Mouse (Mus musculus) 416B (cell line): ENCODE measurements at regions not wholly inside any gene's neighbourhood (a gene's known extent, or its start where the extent isn't known, plus 50 kb on each side); places are given as distances from the start of the nearest gene placed in this dataset.

Source experiments
- DNase-seq: peaks from one replicate; pipeline ENCODE4 v3.0.0; 2011; ENCODE audit warnings: low read depth

DNA sequence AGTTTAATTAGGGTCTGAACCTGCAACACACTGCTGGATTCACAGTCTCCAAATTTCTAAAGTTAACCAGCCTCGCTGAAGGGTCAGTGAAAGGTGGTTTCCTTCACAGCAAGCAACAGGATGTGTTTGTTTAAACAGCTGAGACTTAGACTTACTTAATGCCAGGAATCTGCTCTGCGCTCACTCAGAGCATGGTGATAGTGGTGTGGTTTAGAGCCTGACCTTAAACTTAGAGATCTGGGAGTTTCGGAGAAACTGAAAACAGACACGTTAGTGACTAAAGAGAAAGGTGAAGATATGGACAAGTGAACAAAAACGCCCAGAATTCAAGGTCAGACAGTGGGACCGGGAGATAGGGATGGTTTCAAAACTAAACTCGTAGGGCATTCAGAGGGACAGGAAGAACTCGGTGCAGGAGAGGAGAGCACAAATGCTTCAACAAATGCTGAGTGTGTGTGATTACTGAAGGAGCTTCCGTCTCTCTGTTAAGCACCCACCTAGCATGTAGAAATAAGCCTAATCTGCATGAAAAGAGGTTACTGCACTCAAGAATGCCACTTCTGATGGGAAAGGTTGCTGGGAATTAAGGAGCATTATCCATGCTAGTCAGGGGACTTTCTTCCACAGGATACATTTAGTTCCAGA, 97.2 kb upstream of the Ifngr1 start:
- peak; percentile 92 for DNase-seq

DNA sequence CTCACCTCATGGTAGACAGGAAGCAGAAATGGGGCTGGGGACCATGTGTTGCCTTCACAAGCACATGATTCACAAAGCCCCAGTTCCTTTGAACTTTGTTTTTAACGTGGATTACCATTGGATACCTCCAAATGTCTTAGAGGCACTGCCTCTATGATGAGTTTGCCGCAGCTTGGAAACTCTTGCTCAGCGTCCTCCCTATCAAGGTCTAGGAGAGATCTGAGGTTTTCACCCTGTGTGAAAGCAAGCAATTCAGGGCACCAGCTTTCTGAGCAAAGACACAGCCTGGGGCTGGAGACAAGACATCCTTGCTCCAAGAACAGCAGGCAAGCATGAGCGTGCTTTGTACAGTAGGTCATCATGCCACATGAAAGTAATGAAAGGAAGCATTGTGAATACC, 93.6 kb upstream of the Ifngr1 start:
- no peak for DNase-seq

DNA sequence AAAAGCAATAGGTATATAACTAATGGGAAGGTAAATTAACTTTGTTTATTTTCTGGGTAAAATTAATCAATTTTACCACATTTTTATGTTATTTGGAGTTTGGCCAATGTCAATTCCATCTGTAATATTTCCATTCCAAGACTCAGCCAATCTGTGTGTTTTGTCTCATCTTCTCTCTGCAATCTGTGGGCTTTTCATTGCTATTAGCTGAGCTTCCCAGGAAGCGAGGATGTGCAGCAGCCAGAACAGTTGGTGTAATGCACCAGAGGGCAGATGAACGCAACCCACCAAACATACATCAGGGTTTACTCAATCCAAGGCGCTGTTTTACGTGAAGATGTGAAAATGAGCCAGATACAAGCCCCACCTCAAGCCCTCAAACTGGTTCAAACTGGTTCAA, 88.9 kb upstream of the Ifngr1 start:
- no peak for DNase-seq

DNA sequence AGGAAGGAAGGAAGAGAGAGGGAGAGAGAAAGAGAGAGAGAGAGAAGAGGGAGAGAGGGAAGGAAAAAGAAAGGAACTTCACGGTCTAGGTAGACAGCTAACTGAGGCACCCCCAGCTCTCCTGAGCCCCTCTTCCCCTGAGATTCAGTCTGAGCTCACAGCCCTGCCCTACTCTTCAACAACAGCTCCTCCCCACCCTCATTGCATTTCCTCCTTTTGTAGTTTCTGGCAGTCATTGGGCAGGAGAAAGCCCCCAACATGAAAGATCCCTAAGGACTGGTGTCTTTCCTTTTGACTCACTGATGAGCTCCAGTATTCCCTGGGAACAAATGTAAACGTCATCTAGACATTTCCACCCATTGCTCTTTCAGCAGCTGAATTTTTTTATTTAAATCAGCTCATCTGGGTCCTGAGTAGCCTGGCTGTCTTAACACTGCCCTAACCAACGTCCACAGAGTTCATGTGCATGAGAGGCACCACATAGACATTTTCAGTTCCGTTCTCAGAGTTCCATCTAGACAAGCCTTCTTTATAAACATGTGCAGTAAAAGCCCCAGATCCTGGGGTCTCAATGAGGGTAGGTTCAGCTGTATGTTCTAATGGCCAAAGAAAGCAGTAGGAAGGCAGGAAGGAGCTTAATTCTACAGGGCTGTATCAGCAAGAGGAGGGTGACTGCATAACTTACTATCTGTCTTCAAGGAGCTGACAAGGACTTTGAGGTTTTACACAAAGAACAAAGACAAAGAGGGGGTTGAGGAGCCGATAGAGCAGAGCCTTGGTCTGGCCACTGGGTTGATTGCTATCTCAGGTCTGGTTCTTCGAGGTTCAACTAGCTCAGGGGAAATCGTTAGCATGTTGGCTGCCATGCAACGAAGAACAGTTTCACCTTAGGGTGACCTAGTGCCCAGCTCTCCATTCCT, 87.6 kb upstream of the Ifngr1 start:
- peak; percentile 23 for DNase-seq

DNA sequence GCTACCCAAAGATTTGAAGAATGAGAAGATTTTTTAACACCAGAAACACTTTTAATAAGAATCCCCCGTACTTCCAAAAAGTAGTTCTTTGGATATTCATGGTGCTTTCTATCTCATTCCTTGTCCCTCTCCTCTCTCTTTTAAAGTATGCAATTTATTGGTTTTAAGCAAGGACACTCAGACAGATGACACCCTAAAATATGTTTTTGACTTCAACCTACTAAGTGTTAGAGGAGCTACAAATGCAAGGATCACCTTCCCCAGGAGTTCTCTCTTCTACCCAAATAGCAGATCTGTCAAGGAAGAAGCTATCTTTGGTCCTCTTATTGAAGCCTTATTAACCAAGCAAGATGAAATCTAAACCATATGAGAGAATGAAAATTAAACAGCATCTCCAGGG, 86.6 kb upstream of the Ifngr1 start:
- DNase-seq, result no peak

DNA sequence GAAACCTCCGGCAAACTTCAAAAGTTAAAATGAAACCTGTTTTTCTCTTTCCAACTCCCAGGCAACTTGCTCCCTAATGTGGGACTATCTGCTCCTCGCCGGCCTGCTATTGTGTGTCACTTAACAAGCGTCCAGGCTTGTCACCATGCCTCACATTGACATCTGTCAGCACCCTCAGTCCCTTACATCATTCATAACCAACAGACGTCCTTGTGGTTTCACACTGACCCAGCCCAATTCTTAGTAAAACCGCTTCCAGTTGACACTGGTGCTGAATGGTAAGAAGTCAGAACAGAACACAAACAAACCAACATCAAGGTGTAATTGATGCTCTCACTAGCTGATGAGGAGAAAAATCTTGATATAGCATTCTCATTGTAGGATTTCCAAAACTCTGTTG, 85.8 kb upstream of the Ifngr1 start:
- DNase-seq, result peak; percentile 71

DNA sequence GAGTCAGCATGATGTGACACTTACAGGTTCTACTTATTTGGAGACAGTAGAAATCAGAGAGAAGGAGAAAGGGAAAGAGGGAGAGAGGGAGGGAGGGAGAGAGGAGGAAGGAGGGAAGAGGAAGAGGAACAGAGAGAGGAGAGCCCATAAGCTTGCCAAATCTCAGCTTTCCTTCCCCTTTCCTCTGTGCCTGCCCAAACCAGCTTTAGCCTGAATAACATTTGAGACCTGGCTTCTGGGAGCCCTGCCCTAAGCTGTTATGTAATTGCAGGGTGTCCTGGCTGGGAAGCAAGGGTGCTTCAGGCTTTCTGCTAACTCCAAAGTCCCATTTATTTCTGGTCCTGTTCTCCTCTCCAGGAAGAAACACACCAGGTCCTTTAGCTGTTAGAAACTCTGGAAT, 85.3 kb upstream of the Ifngr1 start:
- peak; percentile 35 for DNase-seq

DNA sequence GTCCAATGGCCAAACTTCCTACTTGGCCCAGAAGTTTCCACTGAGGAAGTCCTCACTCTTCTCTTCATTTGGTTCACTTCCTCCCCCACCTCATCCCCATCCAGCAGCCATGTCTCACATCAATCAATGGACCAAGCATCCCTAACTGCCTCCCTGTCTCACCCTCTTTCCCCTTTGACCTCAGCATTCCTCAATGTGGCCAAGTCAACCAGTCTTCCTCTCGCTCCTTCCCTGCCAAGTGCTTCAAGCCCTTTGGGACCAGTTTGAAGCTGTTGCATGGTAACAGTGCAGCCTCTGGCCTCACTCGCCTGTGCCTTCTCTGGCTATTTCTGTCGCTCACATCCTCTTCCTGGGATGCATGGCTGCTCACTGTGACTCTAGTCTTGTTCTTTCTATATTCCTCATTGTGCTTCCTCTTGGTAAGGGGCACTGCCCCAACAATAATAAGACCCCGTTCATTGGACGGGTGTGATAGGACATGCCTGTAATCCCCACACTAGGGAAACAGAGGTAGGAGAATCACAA, 83.5 kb upstream of the Ifngr1 start:
- DNase-seq, result no peak

DNA sequence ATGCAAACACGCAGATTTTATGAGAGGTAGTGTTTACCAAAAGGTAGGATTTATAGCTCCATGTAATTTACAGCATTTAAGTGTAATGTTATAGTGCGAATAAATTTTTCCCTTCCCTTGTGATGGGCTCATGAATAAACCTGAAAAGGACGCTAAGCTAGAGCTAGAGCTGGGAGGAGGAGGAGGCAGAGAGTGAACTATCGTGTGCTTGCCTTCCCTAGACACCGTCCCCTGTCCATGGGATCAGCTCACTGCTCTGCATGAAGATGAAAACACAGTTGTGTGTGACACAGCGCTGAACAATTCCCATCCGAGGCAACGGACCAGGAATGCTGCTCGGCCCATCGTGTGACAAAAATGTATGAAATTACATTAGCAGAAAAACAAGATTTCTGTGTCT, 81.7 kb upstream of the Ifngr1 start:
- no peak for DNase-seq

DNA sequence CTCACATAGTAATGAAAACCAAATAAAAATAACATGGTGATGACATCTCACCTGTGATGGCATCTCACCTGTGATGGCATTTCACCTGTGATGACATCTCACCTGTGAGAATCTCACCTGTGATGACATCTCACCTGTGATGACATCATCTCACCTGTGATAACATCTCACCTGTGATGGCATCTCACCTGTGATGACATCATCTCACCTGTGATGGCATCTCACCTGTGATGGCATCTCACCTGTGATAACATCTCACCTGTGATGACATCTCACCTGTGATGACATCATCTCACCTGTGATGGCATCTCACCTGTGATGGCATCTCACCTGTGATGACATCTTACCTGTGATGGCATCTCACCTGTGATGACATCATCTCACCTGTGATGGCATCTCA, 77.4 kb upstream of the Ifngr1 start:
- peak; percentile 18 for DNase-seq

DNA sequence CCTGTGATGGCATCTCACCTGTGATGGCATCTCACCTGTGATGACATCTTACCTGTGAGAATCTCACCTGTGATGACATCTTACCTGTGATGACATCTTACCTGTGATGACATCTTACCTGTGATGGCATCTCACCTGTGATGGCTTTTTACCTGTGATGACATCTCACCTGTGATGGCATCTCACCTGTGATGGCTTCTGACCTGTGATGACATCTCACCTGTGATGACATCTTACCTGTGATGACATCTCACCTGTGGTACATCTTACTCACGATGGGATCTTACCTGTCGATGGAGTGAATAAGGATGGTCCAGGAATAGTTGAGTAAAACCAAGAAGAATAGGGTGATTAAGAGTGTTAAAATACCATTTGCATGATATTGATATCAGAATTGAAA, 76.9 kb upstream of the Ifngr1 start:
- peak; percentile 20 for DNase-seq

DNA sequence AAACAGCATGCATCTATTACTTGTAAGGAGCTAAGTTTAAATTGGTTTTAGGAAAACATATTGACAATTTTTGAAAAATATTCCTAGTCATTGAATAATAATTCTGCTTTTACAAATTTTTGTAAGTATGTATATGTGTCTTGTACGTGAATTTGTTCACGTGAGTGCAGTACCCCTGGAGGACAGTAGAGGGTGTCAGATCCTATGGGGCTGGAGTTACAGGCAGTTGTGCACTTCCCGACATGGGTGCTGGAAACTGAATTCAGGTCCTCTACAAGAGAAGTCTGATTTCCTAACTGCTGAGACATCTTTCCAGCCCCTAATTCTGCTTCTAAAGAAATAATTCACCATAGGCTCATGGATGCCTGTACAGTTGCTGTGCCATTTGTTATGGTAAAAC, 75.7 kb upstream of the Ifngr1 start:
- peak; percentile 26 for DNase-seq

DNA sequence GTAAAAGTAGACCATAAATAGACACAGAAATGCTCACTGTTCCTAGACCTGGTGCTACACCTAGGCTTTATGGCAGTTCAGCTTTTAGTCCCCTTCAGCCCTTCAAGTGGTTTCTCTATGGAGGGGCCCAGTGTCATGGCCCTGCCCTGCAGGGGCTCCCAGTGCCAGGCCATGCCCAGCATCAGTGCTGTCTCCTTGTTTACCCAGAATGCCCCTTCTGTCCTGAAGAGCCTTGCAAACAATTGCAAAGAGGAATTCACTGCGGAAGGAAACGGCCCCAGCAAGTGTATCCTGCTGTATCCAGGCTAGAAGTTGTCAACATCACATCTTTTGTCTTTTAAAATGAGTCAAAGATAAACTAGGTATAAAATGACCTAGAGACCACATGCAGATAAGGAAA, 74.7 kb upstream of the Ifngr1 start:
- DNase-seq, result no peak

DNA sequence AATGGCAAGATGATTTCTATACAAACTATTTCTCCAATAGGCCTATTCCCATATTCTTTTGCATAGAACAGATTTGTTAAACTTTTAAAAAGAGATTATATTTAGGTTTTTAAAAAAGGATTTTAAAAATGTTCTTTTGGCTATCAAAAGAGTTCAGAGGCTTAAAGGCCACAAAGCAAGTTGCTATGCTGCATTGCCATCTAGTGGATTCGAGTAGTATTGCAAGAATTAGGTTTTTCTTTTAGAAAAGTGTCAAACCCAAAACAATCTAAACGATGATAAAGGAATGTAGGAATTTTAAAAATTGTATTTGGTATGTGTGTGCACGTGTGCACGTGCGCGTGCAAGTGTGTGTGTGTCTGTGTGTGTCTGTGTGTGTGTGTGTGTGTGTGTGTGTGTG, 73.0 kb upstream of the Ifngr1 start:
- DNase-seq, result peak; percentile 69

DNA sequence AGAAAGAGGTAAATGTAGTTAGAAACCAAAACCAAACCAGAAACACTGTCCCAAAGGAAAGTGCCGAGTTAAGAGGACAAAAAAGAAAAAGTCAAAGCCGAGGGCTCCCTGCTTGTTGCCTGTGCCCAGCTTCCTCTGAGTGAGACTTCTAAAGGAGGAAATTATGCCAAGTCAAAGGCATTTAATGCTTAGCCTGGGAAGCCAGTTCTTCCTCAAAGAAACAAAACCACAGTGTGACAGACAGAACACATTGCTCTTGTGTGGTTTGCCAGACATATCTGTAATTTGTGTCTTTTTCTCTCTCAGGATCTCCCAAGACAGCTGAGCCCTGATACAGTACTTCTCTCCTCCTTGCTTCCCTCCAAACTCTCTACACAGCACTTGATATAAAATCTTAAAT, 69.6 kb upstream of the Ifngr1 start:
- DNase-seq, result peak; percentile 50

DNA sequence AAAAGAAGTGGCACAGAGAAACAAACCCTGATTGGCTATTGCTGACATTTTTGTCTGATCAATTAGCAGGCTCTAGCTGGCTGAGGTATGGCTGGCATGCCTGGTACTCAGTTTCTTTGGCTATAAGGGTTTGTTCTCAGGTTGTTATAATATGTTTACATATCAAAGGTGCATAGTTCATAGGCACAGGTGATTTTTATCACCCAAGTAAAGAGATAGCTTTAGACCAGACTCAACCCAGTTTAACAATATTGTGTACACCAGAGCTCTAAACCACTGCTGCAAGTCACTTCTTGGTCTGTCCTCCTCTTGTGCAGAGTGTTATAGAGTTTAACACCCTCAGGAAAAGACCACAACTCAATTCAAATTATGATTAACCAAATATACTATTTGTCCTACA, 65.8 kb upstream of the Ifngr1 start:
- DNase-seq, result no peak

DNA sequence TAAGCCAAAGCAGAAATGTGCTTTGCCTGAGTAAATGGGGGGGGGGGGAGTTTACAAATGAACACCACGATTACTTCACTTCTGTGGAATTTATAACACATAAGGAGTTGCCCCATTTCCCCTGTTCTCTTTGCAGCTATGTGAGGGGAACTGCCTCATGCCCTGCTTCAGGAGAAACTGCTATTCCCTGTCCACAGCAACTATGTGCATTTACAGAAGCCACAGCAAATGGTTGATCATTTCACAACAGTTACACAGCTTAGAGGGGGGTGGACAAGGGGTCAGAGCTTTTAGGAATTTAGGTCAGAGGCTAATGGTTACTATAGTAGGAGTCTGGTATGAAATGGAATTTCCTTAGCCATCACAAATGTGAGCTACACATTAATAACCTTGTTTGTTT, 65.4 kb upstream of the Ifngr1 start:
- DNase-seq, result peak; percentile 81

DNA sequence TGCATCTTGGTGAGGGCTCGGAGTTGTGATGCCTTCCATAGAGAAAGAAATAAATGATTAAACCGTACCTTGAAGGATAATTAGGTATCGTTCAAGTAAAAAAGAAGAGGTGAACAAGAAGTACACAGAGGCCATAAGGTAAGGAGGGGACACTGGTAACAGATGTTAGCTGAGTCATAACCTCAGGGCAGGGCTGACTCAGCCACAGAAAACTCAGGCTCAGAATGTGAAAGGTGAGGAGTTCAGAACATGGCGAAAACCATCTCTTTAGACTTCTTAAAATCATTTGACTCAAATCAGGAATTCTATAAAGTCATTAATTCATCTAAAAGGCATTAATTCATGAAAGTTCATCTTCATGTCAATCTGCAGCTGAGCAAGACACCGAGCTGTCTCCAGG, 62.1 kb upstream of the Ifngr1 start:
- peak; percentile 31 for DNase-seq

DNA sequence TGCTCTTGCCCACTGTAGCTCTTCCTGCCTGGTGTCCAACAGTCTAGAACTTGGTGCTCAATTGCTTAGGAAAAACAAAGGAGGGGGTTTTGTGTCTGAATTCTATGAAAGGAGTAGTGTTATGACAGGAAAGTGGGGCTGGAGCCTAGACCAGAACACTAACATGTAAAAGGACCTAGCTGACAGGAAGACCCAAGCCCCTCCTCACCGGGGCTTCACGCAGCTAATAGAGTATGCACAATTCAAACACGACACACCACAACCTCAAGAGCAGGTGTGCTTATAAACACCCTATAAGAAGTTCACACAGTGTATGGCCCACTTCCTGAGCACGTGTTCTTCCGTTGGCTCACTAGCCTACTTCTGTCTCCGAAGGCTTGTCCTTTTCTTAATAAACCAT, 61.7 kb upstream of the Ifngr1 start:
- no peak for DNase-seq

DNA sequence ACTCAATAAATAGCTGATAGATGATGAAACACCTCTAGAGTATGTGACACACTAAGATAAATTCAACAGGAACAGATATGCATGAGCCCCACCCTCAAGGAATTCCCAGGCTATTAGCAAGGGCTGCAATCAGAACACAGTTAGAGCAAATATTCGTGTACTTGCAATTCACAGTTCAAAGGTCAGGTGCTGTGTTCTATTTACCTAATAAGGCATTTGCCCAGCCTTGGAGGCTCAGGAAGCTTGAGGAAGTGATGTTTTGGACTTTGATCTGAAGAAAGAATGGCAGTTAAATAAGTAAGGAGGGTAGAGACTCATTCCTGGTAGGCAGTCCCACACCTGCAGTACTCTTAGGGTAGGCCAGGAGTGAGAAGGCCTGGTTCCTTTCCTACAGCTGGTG, 60.3 kb upstream of the Ifngr1 start:
- no peak for DNase-seq

DNA sequence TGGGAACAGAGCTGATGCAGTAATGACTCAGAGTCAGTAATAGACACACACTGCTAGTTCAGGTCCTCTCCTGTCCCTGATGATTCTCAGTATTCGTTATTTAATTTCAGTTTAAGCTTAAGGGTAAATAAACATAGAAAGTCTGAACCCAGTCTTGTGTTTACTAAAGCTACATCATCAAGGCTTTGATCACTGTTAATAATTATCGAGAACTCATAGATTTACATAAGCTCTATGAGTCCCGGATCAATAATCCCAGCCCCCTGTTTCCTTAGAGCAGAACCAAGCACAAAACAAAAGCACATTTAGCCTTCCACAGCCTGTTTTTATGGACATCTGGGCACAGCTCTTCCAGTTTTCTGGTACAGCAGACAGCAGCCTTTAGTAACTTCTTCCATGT, 59.0 kb upstream of the Ifngr1 start:
- DNase-seq, result no peak

DNA sequence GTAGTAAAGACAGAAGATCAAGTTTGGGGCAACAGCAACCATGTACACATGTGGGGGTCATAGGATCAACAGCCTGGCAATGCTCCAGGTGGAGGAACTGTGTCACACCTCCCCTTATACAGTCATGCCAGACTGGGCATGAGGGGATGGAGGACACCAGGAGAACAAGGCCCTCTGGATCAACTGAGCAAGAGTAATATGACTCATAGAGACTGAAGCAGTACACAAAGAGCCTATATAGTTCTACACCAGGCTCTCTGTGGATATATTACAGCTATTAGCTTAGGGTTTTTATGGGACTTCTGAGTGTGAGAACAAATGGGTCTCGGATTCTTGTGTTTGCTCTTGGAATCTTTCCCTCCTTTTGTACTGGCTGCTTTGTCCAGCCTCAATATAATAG, 57.9 kb upstream of the Ifngr1 start:
- no peak for DNase-seq
